Mouse (Mus musculus): Measurements from ENCODE around the gene Fyb.

Fyb gene

GRCm38 (mm10) chr15:6522653-6523167 is at the start of gene Fyb:
Gene Fyb (plus strand): TSS chr15:6522853.
- DNase-seq, result no peak

GRCm38 (mm10) chr15:6483561-6483960 is 39.1 kb upstream of the Fyb start:
- DNase-seq, result no peak

GRCm38 (mm10) chr15:6492386-6492785 is 30.3 kb upstream of the Fyb start:
- DNase-seq, result no peak

GRCm38 (mm10) chr15:6498396-6499070 is 24.1 kb upstream of the Fyb start:
- no peak for DNase-seq

GRCm38 (mm10) chr15:6500787-6501186 is 21.9 kb upstream of the Fyb start:
- DNase-seq, result peak; percentile 9

GRCm38 (mm10) chr15:6517525-6517924 is 5.1 kb upstream of the Fyb start:
- DNase-seq, result no peak

GRCm38 (mm10) chr15:6519417-6520255 is 3.0 kb upstream of the Fyb start:
- DNase-seq, result no peak

GRCm38 (mm10) chr15:6520505-6521155 is 2.0 kb upstream of the Fyb start:
- no peak for DNase-seq

GRCm38 (mm10) chr15:6524801-6525200 is 2.1 kb downstream of the Fyb start:
- no peak for DNase-seq

- no peak for DNase-seq
These were observed 2.7 kb downstream of the Fyb start for GRCm38 (mm10) chr15:6525386-6525785.

GRCm38 (mm10) chr15:6533858-6534343 is 11.2 kb downstream of the Fyb start:
- no peak for DNase-seq

GRCm38 (mm10) chr15:6534592-6534991 is 11.9 kb downstream of the Fyb start:
- no peak for DNase-seq

- DNase-seq, result no peak
These were observed 17.1 kb downstream of the Fyb start for GRCm38 (mm10) chr15:6539639-6540338.

- no peak for DNase-seq
These were observed 26.3 kb downstream of the Fyb start for GRCm38 (mm10) chr15:6548911-6549310.

- no peak for DNase-seq
These were observed 29.2 kb downstream of the Fyb start for GRCm38 (mm10) chr15:6551875-6552274.

- peak; percentile 25 for DNase-seq
These were observed 32.1 kb downstream of the Fyb start for GRCm38 (mm10) chr15:6554742-6555141.

- DNase-seq, result no peak
These were observed 32.9 kb downstream of the Fyb start for GRCm38 (mm10) chr15:6555536-6555935.

GRCm38 (mm10) chr15:6556272-6556671 is 33.6 kb downstream of the Fyb start:
- no peak for DNase-seq

- no peak for DNase-seq
These were observed 34.3 kb downstream of the Fyb start for GRCm38 (mm10) chr15:6556911-6557310.

- DNase-seq, result no peak
These were observed 34.9 kb downstream of the Fyb start for GRCm38 (mm10) chr15:6557552-6557951.

- DNase-seq, result no peak
These were observed 36.5 kb downstream of the Fyb start for GRCm38 (mm10) chr15:6559188-6559587.

GRCm38 (mm10) chr15:6560696-6561095 is 38.0 kb downstream of the Fyb start:
- DNase-seq, result no peak

- no peak for DNase-seq
These were observed 39.5 kb downstream of the Fyb start for GRCm38 (mm10) chr15:6562161-6562560.

Measured in lung, postnatal 10 days (tissue).